Mouse (Mus musculus): Measurements from ENCODE around the gene Zfp90. TPM values are rescaled to one million over a fixed set of nuclear protein-coding genes. Genes with fewer than 3 reads are reported as not detected.

Zfp90 gene
- 6.2 TPM for total RNA-seq (2023)

DNA sequence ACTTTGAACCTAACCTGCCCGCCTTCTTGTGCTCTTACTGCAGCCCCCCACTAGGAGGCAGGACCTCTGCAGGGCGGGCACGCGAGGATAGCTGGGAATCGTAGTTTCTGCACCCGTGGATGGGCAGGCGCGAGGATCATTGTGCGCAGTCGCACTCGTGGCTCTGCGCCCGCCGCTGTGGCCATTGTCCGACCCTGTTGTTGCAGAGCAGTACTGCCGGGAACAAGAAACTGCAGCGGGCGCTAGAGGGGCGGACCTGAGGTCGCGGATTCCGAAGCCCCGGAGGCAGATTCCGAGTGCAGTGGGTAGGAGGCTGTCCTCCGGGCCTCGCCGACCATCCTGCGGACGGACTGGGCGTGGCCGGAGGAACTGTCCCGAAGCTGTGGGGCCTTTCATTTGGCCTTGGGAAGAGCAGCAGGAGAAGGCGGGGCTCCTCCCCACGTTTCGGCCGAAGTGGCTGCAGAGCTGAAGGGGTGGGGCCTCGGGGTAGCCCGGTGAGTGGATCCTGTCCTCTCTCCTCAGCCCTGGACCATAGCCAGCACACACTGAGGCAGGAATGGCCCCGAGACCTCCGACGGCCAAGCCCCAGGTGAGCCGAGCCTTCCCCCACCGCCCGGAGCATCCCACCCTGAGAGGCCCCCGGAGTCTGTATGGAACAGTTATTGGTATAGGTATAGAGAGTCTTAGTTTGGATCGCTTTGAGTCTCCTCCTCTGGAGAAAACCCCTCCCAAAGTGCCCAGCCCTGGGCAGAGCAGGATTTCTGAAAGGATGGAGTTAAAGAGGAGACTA lies at the start of gene Zfp90:
Gene Zfp90 (plus strand): TSS at position 146 of the 790 bp plus-strand sequence.

Other genes with a start within 250 kb of the Zfp90 start
- gene Slc7a6, start 246.5 kb upstream of the Zfp90 start, total RNA-seq (2023) = 37.9 TPM
- gene Slc7a6os, start 204.4 kb upstream of the Zfp90 start, total RNA-seq (2023) = 58.4 TPM
- 34.3 TPM for gene Prmt7, start 204.4 kb upstream of the Zfp90 start, total RNA-seq (2023)
- gene Smpd3, start 77.3 kb upstream of the Zfp90 start, total RNA-seq (2023) = 0.58 TPM
- gene 6030452D12Rik, start 85.2 kb downstream of the Zfp90 start, total RNA-seq (2023) = not detected
- not detected for gene Cdh3, start 95.6 kb downstream of the Zfp90 start, total RNA-seq (2023)
- 593 TPM for gene Gm10073, start 158.1 kb downstream of the Zfp90 start, total RNA-seq (2023)
- gene Cdh1, start 188.0 kb downstream of the Zfp90 start, total RNA-seq (2023) = 1.4 TPM